Mouse (Mus musculus) liver, embryonic 14.5 days (tissue): ENCODE data around the gene Washc4.

Source experiments
- CTCF ChIP-seq: IDR thresholded peaks from 2 replicates; pipeline ENCODE4 v1.5.1; 2016; ENCODE audit warnings: antibody characterized with exemption, low read depth, control low read depth
- EP300 ChIP-seq: IDR thresholded peaks from 2 replicates; pipeline ENCODE4 v1.6.1; 2016; ENCODE audit warnings: antibody characterized with exemption, low read depth

DNA sequence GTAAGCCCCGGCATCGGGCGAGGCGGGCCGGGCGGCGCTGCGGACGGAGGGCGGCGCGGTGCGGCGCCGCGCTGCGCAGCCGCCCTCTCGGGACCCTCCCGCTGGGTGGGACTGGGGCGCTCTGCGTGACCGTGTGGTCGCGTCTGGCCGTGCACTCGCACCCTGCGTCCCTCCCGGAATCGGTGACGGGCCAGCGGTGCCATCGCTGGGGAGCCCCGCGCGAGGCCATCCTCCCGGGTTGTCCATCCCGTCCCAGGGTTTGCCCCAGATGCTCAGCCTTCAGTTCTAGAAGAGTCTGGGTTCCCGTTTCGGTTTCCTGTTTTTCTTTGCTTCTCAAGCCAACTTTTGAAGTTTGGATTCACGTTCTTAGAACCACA lies 539 bp downstream of the Washc4 start:
- TF ChIP-seq EP300, result no peak
- TF ChIP-seq CTCF, result peak; percentile 25; the same call in 1 of the 2 replicates
